Mouse (Mus musculus) embryonic facial prominence, embryonic 13.5 days (tissue): ENCODE data around the gene Tysnd1. TPM values are rescaled to one million over a fixed set of nuclear protein-coding genes. Genes with fewer than 3 reads are reported as not detected.
A peak's percentile ranks its signal among the peaks of the same experiment; 100 is the strongest.

Experiments used
- ATAC-seq: fragments of 200-750 bp; cut with Nextera tagmentation; 2 replicates; pipeline ENCODE4 v1.8.0; 2017; ENCODE audit warnings: low read depth; ENCODE audit not compliant: insufficient number of reproducible peaks, insufficient read depth, low FRiP score, low TSS enrichment
- H3K27ac ChIP-seq: fragments of 300-500 bp; sonication (generic); 2 replicates; pipeline ENCODE4 v1.5.1; 2015; ENCODE audit warnings: moderate library complexity, mild to moderate bottlenecking, inconsistent platforms
- H3K27me3 ChIP-seq: fragments of 300-500 bp; sonication (generic); 2 replicates; pipeline ENCODE4 v1.6.1; 2015; ENCODE audit warnings: mild to moderate bottlenecking, inconsistent platforms
- H3K36me3 ChIP-seq: fragments of 300-500 bp; sonication (generic); 2 replicates; pipeline ENCODE4 v1.6.1; 2015; ENCODE audit warnings: mild to moderate bottlenecking, inconsistent platforms
- H3K4me1 ChIP-seq: fragments of 300-500 bp; sonication (generic); 2 replicates; pipeline ENCODE4 v1.6.1; 2015; ENCODE audit warnings: inconsistent platforms
- H3K4me2 ChIP-seq: fragments of 300-500 bp; sonication (generic); 2 replicates; pipeline ENCODE4 v1.6.1; 2015; ENCODE audit warnings: moderate library complexity, mild to moderate bottlenecking, inconsistent platforms
- H3K4me3 ChIP-seq: fragments of 300-500 bp; sonication (generic); 2 replicates; pipeline ENCODE4 v1.5.1; 2015; ENCODE audit warnings: mild to moderate bottlenecking, inconsistent platforms
- H3K9ac ChIP-seq: fragments of 300-500 bp; sonication (generic); 2 replicates; pipeline ENCODE4 v1.6.1; 2015; ENCODE audit warnings: mild to moderate bottlenecking, inconsistent platforms
- H3K9me3 ChIP-seq: fragments of 300-500 bp; sonication (generic); 2 replicates; pipeline ENCODE4 v1.6.1; 2016; ENCODE audit warnings: inconsistent platforms
- WGBS: fragments of 180-500 bp; shearing (Covaris S2); methylation state at CpG from one replicate; pipeline ENCODE4 v1.1.7; 2015; ENCODE audit warnings: mixed read lengths; 5-methylcytosine and 5-hydroxymethylcytosine counted together
- polyA plus RNA-seq: library from polyadenylated mRNA; unstranded; fragments of >200 nt; fragmentation: Nextera tagmentation; extraction: Ambion mirVana; gene quantifications from 2 replicates; pipeline ENCODE4 v1.2.1, GENCODE M21; 2015

The Tysnd1 gene
- polyA plus RNA-seq, result 26.8 and 33.3 TPM in 2 replicates

- Histone ChIP-seq H3K9me3 (no peaks in the 10 kb centered on the region), H3K4me3 (peak within 1 kb of the TSS; percentile 99), H3K36me3 (peaks cover 64% of the 10 kb centered on the region), H3K27me3 (no peaks in the 10 kb centered on the region), H3K4me2 (peak within 1 kb of the TSS; percentile 100), H3K4me1 (peaks cover 18% of the 10 kb centered on the region), H3K27ac (peak within 1 kb of the TSS; percentile 51; the same call in 1 of the 2 replicates), H3K9ac (peak within 1 kb of the TSS; percentile 91)
- peak; percentile 92 for ATAC-seq
- WGBS, result 1% methylated on average over 42 of the region's 42 CpGs
Observed at GRCm38 (mm10) chr10:61694870-61695670, at the start of gene Tysnd1. Gene Tysnd1, plus strand, starts transcription at chr10:61695514.

- H3K9me3 ChIP-seq, result no peaks in the 10 kb centered on the region
- H3K4me2 ChIP-seq, result no peak overlapping the region
- ATAC-seq, result no peak
- H3K36me3 ChIP-seq, result no peaks in the 10 kb centered on the region
- H3K27ac ChIP-seq, result no peak overlapping the region
- peaks cover 19% of the 10 kb centered on the region for H3K4me1 ChIP-seq
- H3K9ac ChIP-seq, result no peak overlapping the region
- 74% methylated on average over 7 of the region's 7 CpGs for WGBS
- H3K27me3 ChIP-seq, result no peaks in the 10 kb centered on the region
- H3K4me3 ChIP-seq, result no peak overlapping the region
Observed at GRCm38 (mm10) chr10:61646557-61646956, 48.8 kb upstream of the Tysnd1 start.

- ATAC-seq, result peak; percentile 91
- Histone ChIP-seq H3K36me3 (peaks cover 6% of the 10 kb centered on the region; the same call in 1 of the 2 replicates), H3K4me3 (peak within 1 kb of the TSS; percentile 84), H3K9me3 (no peaks in the 10 kb centered on the region), H3K9ac (peak within 1 kb of the TSS; percentile 89), H3K27ac (peak within 1 kb of the TSS; percentile 80), H3K27me3 (no peaks in the 10 kb centered on the region), H3K4me2 (peak within 1 kb of the TSS; percentile 93), H3K4me1 (peaks cover 19% of the 10 kb centered on the region)
- WGBS, result 2% methylated on average over 50 of the region's 50 CpGs
Observed at GRCm38 (mm10) chr10:61647790-61648736, 47.3 kb upstream of the Tysnd1 start, which contains the start of gene Ppa1. Gene Ppa1, plus strand, starts transcription at chr10:61648552.

- WGBS, result 1% methylated on average over 48 of the region's 49 CpGs
- ATAC-seq, result 0 out of 2 replicates have a peak, but pooled peaks have one; percentile 45
Observed at GRCm38 (mm10) chr10:61648737-61649645, 46.3 kb upstream of the Tysnd1 start.

GRCm38 (mm10) chr10:61654105-61654504, 41.2 kb upstream of the Tysnd1 start:
- Histone ChIP-seq H3K27ac (no peak overlapping the region), H3K9ac (no peak overlapping the region), H3K4me2 (no peak overlapping the region), H3K9me3 (no peaks in the 10 kb centered on the region), H3K4me1 (peaks cover 12% of the 10 kb centered on the region), H3K36me3 (peaks cover 22% of the 10 kb centered on the region), H3K27me3 (no peaks in the 10 kb centered on the region), H3K4me3 (no peak overlapping the region)
- 87% methylated on average over 4 of the region's 4 CpGs for WGBS
- no peak for ATAC-seq

More at GRCm38 (mm10) chr10:61648737-61649645, 46.3 kb upstream of the Tysnd1 start:
- Histone ChIP-seq H3K4me3 (peak overlapping the region; percentile 84), H3K4me1 (peaks cover 19% of the 10 kb centered on the region), H3K27ac (peak overlapping the region; percentile 80), H3K4me2 (peak overlapping the region; percentile 93), H3K9ac (peak overlapping the region; percentile 89), H3K36me3 (peaks cover 11% of the 10 kb centered on the region; the same call in 1 of the 2 replicates), H3K27me3 (no peaks in the 10 kb centered on the region), H3K9me3 (no peaks in the 10 kb centered on the region)

- no peak overlapping the region for H3K27ac ChIP-seq
- no peaks in the 10 kb centered on the region for H3K27me3 ChIP-seq
- H3K9me3 ChIP-seq, result no peaks in the 10 kb centered on the region
- no peak overlapping the region for H3K4me3 ChIP-seq
- H3K9ac ChIP-seq, result no peak overlapping the region
- 82% methylated on average over 7 of the region's 7 CpGs for WGBS
- ATAC-seq, result no peak
- H3K4me1 ChIP-seq, result peaks cover 7% of the 10 kb centered on the region; the same call in 1 of the 2 replicates
- no peak overlapping the region for H3K4me2 ChIP-seq
- peaks cover 27% of the 10 kb centered on the region for H3K36me3 ChIP-seq
Observed at GRCm38 (mm10) chr10:61654691-61655090, 40.6 kb upstream of the Tysnd1 start.

GRCm38 (mm10) chr10:61655188-61655587, 40.1 kb upstream of the Tysnd1 start:
- no peak overlapping the region for H3K4me3 ChIP-seq
- H3K9me3 ChIP-seq, result no peaks in the 10 kb centered on the region
- peaks cover 7% of the 10 kb centered on the region; the same call in 1 of the 2 replicates for H3K4me1 ChIP-seq
- H3K4me2 ChIP-seq, result no peak overlapping the region
- H3K36me3 ChIP-seq, result peaks cover 32% of the 10 kb centered on the region
- 73% methylated on average over 3 of the region's 3 CpGs for whole genome bisulfite sequencing
- ATAC-seq, result no peak
- H3K27ac ChIP-seq, result no peak overlapping the region
- H3K9ac ChIP-seq, result no peak overlapping the region
- H3K27me3 ChIP-seq, result no peaks in the 10 kb centered on the region

- Histone ChIP-seq H3K9me3 (no peaks in the 10 kb centered on the region), H3K27ac (no peak overlapping the region), H3K4me1 (peaks cover 3% of the 10 kb centered on the region; the same call in 1 of the 2 replicates), H3K27me3 (no peaks in the 10 kb centered on the region), H3K9ac (no peak overlapping the region), H3K36me3 (peaks cover 44% of the 10 kb centered on the region), H3K4me3 (no peak overlapping the region), H3K4me2 (no peak overlapping the region)
- ATAC-seq, result no peak
- WGBS, result 87% methylated on average over 18 of the region's 18 CpGs
Observed at GRCm38 (mm10) chr10:61656928-61657882, 38.1 kb upstream of the Tysnd1 start.

- Histone ChIP-seq H3K27ac (no peak overlapping the region), H3K9me3 (no peaks in the 10 kb centered on the region), H3K4me1 (peaks cover 3% of the 10 kb centered on the region; the same call in 1 of the 2 replicates), H3K4me2 (no peak overlapping the region), H3K27me3 (no peaks in the 10 kb centered on the region), H3K4me3 (no peak overlapping the region), H3K9ac (no peak overlapping the region), H3K36me3 (peaks cover 48% of the 10 kb centered on the region)
- WGBS, result 27% methylated on average over 4 of the region's 4 CpGs
- no peak for ATAC-seq
Observed at GRCm38 (mm10) chr10:61657985-61658384, 37.3 kb upstream of the Tysnd1 start.

- H3K27me3 ChIP-seq, result no peaks in the 10 kb centered on the region
- H3K9me3 ChIP-seq, result no peaks in the 10 kb centered on the region
- H3K4me1 ChIP-seq, result peaks cover 3% of the 10 kb centered on the region; the same call in 1 of the 2 replicates
- H3K9ac ChIP-seq, result no peak overlapping the region
- ATAC-seq, result no peak
- H3K4me2 ChIP-seq, result no peak overlapping the region
- peak overlapping the region; percentile 8; the same call in 1 of the 2 replicates for H3K27ac ChIP-seq
- H3K36me3 ChIP-seq, result peaks cover 64% of the 10 kb centered on the region
- H3K4me3 ChIP-seq, result no peak overlapping the region
- 69% methylated on average over 8 of the region's 8 CpGs for WGBS
Observed at GRCm38 (mm10) chr10:61661887-61662286, 33.4 kb upstream of the Tysnd1 start.
